Mouse (Mus musculus) adrenal gland, adult 18-20 months (tissue): ENCODE measurements around the gene Birc5. TPM values are rescaled to one million over a fixed set of nuclear protein-coding genes. Genes with fewer than 3 reads are reported as not detected.
A peak's percentile ranks its signal among the peaks of the same experiment; 100 is the strongest.

Source experiments
- DNase-seq, 2 experiments: peaks; one replicate each; pipeline ENCODE4 v3.0.0; 2021 to 2022; ENCODE audit warnings: low spot score in 2 of 2
- total RNA-seq, 2 experiments: library from RNA; stranded (reverse); gene quantifications; 1 replicate in 1 of 2; 2 replicates in 1 of 2; pipeline ENCODE4 v1.2.3; 2021

Birc5 gene
- total RNA-seq, 2 experiments from 2014 or later, result 0.61 to 1.2 TPM

DNA sequence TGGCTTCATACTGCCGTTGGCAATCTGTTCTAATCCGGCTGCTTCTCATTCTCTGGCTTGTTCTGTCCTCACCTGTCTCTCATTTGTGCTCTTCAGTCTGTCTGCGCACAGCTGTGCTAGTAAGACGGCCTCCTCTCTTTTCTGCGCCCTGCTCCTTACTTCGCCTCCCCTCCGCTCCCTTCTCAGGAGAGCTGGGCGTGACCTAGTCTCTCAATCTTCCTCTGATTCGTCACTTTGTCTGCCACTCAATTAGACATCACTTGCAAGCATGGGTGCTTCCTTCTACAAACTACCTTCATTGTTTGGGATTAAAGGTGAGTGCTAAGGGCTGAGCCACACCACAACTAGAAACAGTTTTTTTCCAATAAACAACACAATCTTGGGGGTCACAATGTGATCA lies 5.2 kb downstream of the Birc5 start:
- no peak for DNase-seq

DNA sequence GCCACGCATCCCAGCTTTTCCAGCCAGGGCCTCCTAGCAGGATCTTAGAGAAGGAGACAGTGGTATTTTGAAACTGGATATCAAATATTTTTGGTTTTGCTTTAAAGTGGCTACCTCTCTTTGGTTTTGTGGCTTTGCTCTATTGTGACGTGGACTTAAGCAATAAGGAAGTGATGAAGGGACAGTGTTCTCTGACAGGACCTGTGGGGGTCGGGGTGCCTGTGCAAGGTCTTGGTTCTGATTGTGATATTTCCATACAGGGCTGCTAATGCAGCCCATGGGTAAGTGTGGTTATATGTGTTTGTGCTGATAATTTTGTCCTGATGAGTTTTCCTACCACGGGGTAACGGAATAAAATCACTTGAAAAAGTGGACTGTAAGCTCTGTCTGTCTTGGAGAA lies 6.3 kb downstream of the Birc5 start:
- no peak for DNase-seq

DNA sequence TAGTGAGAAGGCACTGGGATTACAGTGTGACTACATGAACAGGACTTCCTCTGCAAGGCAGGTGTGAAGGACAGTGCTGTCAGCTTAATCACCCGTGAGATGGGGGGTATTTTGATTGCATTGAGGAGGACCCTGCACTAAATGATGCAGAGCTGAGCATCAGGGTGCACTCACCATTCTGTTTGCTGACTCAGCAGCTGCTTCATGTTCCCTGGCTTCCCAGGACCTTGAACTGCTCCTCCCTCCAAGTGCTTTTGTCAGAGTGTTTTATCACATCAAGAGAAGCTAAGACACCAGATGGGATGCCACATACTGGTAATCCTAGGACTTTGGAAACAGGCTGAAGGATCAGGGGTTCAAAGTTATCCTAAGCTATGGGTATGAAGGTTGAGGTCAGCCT lies 6.9 kb downstream of the Birc5 start:
- DNase-seq, result no peak

DNA sequence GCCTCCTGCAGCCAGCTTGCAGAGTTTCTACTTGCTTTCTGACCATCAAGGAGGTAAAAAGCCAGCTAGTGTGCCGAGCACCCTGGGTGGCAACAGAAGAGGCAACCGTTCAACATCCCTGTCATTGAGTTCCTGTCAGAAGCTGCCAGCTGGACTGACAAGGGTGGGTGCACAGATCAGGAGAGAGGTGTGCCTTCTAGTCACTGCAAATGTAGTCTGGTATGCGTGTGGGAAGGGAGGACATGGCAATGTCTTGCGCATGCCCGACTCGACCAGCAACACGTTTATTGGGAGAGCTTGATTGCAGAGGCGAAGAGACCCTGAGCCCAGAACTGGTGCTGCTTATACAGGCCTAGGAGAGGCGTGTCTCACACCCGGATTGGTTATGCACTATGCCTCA lies 8.4 kb downstream of the Birc5 start:
- DNase-seq, result no peak

GRCm38 (mm10) chr11:117858392-117858791 lies 9.3 kb downstream of the Birc5 start:
- no peak for DNase-seq

- DNase-seq, result no peak
Measured at GRCm38 (mm10) chr11:117860601-117861000, 11.6 kb downstream of the Birc5 start, which contains the start of gene Tmem235. Gene Tmem235, plus strand, starts transcription at chr11:117860752.

- no peak for DNase-seq
Measured at GRCm38 (mm10) chr11:117863174-117863856, 14.3 kb downstream of the Birc5 start.

DNA sequence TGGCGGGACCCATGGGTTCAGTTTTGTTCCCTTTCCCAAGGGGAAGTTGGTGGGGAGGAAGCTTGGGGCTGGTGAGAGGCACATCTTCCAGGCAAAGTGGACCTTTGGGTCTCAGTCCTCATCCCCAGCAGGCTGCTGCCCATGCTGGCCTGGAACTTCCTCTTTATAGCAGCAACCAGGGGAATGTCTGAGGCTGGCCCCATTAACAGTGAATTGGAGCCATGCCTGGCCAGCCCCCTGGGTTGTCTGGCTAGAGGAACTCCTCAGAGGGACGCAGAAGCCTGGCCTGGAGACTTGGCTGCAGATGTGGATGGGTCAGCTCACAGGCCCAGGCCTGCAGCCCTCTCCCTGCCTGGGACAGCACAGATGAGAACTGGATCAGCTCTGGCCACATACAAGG lies 15.8 kb downstream of the Birc5 start:
- DNase-seq, result no peak

GRCm38 (mm10) chr11:117865988-117866387 lies 16.9 kb downstream of the Birc5 start:
- DNase-seq, result no peak

DNA sequence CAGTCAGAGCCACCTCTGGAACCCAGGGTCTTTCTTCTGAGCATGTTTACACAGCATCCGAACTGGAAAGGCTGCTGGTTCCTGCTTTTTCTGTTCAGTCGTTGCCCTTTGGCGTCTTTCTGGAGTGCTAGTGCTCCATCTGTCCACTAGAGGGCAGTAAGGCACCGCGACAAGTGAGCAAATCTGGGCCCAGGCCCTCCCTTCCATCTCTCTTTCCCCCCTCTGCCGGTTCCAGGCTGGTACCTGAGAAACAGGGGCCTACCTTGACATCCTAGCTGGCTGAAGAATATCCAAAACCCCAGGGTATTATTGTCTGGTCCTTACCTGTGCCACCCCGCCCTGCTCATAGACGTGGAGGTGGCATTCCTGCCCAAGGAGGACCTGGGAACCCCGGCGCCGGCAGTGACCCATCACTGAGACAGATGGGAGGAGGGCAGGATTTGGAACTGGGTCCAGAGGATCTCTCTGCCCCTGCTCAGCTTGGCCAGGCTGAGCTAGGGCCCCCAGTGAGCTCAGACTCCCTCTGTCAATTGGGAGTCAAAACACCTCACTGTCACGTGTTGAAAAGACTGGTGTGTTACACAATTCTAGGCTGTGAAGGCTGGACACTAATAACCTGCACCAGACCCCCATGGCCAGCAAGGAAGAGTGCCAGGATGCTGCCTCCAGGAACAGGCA lies 21.8 kb downstream of the Birc5 start:
- DNase-seq, result peak; percentile 62 to 64

GRCm38 (mm10) chr11:117871376-117871775 lies 22.3 kb downstream of the Birc5 start:
- no peak for DNase-seq

DNA sequence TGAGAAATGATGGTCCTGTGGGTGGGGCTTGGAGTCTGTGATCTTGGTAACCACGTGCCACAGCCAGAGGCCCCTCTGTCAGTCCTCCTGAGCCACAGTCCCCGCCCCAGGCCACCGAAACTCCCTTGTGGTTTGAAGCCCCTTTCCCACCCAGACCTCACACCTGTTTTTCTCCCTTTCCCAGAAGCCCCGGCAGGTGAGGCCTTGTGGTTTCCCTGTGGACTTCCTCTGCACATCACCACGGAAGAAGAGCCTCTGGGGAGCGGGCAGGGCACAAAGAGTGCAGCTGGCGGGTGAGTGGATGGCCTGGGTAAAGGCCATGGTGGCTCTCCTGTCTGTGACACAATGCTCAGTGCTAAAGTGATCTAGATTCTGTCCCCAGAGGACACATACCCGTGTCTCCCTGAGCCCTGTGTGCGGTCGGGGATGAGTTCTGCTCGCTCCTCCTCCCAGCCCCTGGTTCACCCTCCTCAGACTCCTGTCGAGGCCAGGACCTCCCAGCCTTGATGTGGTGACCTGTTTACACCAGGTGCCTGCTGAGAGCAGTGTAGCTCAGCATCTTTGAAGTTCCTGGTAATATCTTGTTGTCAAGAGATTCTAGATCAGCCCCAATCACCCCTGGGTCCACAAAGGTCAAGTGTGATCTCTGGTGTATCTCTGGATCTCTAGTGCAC lies 23.0 kb downstream of the Birc5 start:
- no peak for DNase-seq

GRCm38 (mm10) chr11:117872861-117873608 lies 24.0 kb downstream of the Birc5 start, which contains the start of gene Tha1:
Gene Tha1, minus strand, starts transcription at chr11:117873481.
- DNase-seq, result peak; percentile 74 to 77

DNA sequence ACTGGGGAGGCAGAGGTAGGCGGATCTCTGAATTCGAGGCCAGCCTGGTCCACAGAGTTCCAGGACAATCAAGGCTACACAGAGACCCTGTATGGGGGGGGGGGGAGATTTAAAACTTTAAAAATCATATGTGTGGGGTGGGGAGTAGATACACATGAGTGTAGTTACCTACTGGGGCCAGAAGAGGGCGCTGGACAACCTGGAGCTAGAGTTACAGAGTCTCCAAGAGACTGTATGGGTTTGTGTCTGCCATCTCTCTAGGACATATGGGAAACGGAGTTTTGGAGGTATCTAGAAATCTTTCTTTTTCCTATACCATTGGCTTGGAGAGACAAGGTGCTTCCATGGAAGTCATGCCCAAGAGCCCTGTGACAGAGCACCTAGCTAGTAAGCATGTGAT lies 25.4 kb downstream of the Birc5 start:
- no peak for DNase-seq

DNA sequence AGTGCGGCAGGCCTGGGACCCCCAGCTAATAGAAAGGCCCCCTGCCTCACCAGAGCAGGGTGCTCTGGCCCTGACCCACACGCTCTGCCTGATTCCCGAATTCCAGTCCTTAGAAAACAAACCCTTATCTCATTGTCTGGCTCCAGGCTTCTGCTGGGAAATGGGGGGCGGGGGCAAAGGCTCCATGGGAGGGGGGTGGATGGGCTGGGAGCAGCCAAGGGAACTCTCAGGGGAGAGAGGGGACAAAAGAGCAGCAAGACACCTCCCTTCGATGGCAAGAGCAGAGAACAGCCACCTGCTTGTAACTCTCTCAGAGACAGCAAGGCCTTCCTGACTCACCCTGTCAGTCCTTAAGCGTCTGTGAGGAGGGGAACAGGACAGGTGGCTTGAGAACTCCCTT lies 26.6 kb downstream of the Birc5 start:
- DNase-seq, result no peak

- DNase-seq, result no peak
Measured at GRCm38 (mm10) chr11:117877917-117878745, 29.1 kb downstream of the Birc5 start.

DNA sequence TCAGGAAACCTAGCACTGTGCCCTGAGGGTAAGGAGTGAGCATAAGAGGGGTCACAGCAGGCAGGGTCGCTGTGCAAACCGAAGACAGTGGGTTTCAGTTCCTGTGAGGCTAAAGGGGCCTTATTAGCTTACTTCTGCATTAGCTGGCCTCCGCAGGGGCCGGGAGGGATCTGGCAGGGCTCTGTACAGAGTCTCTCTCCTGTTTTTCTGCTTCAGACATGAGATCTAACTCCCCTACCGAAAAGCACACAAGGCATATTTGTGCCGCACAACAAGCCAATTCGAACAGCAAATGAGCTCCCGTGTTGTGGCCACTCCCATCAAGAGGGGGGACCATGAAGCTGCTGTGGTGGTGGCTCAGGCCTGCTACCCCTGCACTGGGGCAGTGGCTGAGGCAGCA lies 29.8 kb downstream of the Birc5 start:
- DNase-seq, result no peak

GRCm38 (mm10) chr11:117879676-117880075 lies 30.6 kb downstream of the Birc5 start:
- no peak for DNase-seq

DNA sequence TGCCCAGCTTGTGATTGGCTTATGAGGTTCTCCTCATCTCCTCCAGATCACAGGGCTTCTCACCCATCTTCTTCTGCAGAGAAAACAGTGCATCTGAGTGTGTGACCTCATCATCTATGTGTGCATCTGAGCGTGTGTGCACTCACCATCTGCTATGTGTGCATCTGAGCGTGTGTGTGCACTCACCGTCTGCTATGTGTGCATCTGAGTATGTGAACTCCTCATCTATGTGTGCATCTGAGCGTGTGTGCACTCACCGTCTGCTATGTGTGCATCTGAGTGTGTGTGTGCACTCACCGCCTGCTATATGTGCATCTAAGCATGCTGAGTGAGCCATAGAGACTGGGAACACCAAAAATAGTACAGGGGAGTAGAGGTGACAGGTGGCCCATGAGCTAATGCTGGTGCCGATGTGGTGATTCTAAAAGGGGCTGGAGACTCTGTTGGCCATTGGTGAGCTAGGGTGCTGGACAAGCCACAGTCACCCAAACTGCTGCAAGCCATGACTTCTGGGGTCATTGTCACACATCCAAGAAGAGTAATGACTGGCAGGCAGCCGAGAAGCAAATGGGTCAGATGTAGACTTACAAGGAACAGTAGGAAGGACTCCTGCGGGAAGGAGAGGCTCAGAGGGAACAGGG lies 31.4 kb downstream of the Birc5 start:
- DNase-seq, result no peak

- DNase-seq, result no peak
Measured at GRCm38 (mm10) chr11:117880977-117881358, 31.9 kb downstream of the Birc5 start.
